ENCODE assay signal across 11 mouse cellular contexts in the genomic region with DNA sequence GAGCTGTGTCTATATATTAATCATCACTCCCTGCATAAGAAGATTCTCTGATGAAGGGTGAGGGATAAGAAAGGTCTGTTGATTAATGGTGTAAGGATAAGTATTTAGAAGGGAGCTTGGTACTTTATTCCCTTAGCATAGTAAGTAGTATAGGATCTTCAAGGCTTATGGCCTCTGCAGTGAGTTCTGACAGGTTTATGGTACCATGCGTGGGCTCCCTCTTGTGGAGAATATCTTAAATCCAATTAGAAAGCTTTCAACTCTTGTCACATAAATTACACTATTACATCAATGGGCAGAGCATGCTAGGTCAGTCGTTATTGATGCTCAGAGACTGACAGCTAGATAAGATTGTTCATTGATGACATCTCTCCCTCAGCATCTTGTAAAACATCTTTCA.
DNase-seq lines count a peak whose midpoint lies in the region; ATAC-seq and TF ChIP-seq lines count a peak whose summit lies in the region.
"Had no signal": no experiment of that assay in that cellular context is flagged by ENCODE, and none has a peak within 500 bp of the region (broad histone marks: within the 10 kb centered on the region; RNA-seq: fewer than 3 reads in every experiment).

No protein-coding gene starts in this region.

- H3K4me2 ChIP-seq in intestine, postnatal 0 days (replicated peaks; ENCODE audit: low read depth) = no peak overlapping the region
- H3K4me2 ChIP-seq in intestine, embryonic 16.5 days (ENCODE audit: low read depth, low read length) = no peak overlapping the region
- H3K4me2 ChIP-seq in midbrain, postnatal 0 days (ENCODE audit: low read depth, low read length, poor library complexity, severe bottlenecking) = no peak overlapping the region
- H3K4me2 ChIP-seq in midbrain, embryonic 16.5 days (ENCODE audit: low read length) = no peak overlapping the region
- H3K4me2 ChIP-seq: lung, embryonic 15.5 days had no signal

- no peaks in the 10 kb centered on the region for H3K4me1 ChIP-seq in intestine, postnatal 0 days (replicated peaks; ENCODE audit: control insufficient read depth, insufficient read depth, low read length)
- no peaks in the 10 kb centered on the region for H3K4me1 ChIP-seq in intestine, embryonic 16.5 days (ENCODE audit: control insufficient read depth, insufficient read depth, low read length)
- no peaks in the 10 kb centered on the region for H3K4me1 ChIP-seq in midbrain, postnatal 0 days (ENCODE audit: insufficient read depth, low read length)
- no peaks in the 10 kb centered on the region for H3K4me1 ChIP-seq in midbrain, embryonic 16.5 days (ENCODE audit: control insufficient read depth, insufficient read depth, low read length)
- H3K4me1 ChIP-seq: lung, embryonic 15.5 days had no signal

- H3K27ac ChIP-seq in intestine, postnatal 0 days (ENCODE audit: low read depth, low read length) = no peak overlapping the region
- H3K27ac ChIP-seq in intestine, embryonic 16.5 days (ENCODE audit: low read length) = no peak overlapping the region
- no peak overlapping the region for H3K27ac ChIP-seq in midbrain, postnatal 0 days (ENCODE audit: low read depth, low read length)
- H3K27ac ChIP-seq in midbrain, embryonic 16.5 days (ENCODE audit: low read length) = no peak overlapping the region
- H3K27ac ChIP-seq: lung, embryonic 15.5 days had no signal

- 16% methylated on average over 2 of the region's 2 CpGs for WGBS in intestine, postnatal 0 days
- WGBS in intestine, embryonic 16.5 days = 13% methylated on average over 2 of the region's 2 CpGs
- WGBS in midbrain, postnatal 0 days = 30% methylated on average over 2 of the region's 2 CpGs
- WGBS in midbrain, embryonic 16.5 days = 20% methylated on average over 2 of the region's 2 CpGs

- no peaks in the 10 kb centered on the region for H3K9me3 ChIP-seq in intestine, postnatal 0 days (ENCODE audit: control insufficient read depth)
- no peaks in the 10 kb centered on the region for H3K9me3 ChIP-seq in intestine, embryonic 16.5 days (ENCODE audit: control insufficient read depth, low read length)
- H3K9me3 ChIP-seq in midbrain, postnatal 0 days (ENCODE audit: low read length) = no peaks in the 10 kb centered on the region
- no peaks in the 10 kb centered on the region for H3K9me3 ChIP-seq in midbrain, embryonic 16.5 days (replicated peaks; ENCODE audit: control insufficient read depth, low read length, poor library complexity, severe bottlenecking)
- H3K9me3 ChIP-seq: lung, embryonic 15.5 days had no signal

- H3K36me3 ChIP-seq in intestine, postnatal 0 days (ENCODE audit: control insufficient read depth, insufficient read depth) = no peaks in the 10 kb centered on the region
- no peaks in the 10 kb centered on the region for H3K36me3 ChIP-seq in intestine, embryonic 16.5 days (ENCODE audit: control insufficient read depth, insufficient read depth, low read length)
- H3K36me3 ChIP-seq in midbrain, postnatal 0 days (ENCODE audit: insufficient read depth, low read length) = no peaks in the 10 kb centered on the region
- H3K36me3 ChIP-seq in midbrain, embryonic 16.5 days (ENCODE audit: control insufficient read depth, insufficient read depth, low read length) = no peaks in the 10 kb centered on the region
- H3K36me3 ChIP-seq: lung, embryonic 15.5 days had no signal

- no peak for ATAC-seq in intestine, postnatal 0 days
- no peak for ATAC-seq in intestine, embryonic 16.5 days
- ATAC-seq in midbrain, postnatal 0 days (ENCODE audit: low FRiP score) = no peak
- no peak for ATAC-seq in midbrain, embryonic 16.5 days

- no peak overlapping the region for H3K4me3 ChIP-seq in intestine, postnatal 0 days (ENCODE audit: low read depth, low read length)
- H3K4me3 ChIP-seq in intestine, embryonic 16.5 days (ENCODE audit: low read length) = no peak overlapping the region
- no peak overlapping the region for H3K4me3 ChIP-seq in midbrain, postnatal 0 days (ENCODE audit: low read depth, low read length)
- no peak overlapping the region for H3K4me3 ChIP-seq in midbrain, embryonic 16.5 days (ENCODE audit: low read depth, low read length)
- H3K4me3 ChIP-seq: erythroblast, embryonic 14.5 days; lung, embryonic 15.5 days had no signal

- peak; percentile 73 for TF ChIP-seq CTCF in intestine, postnatal 0 days (IDR thresholded peaks at IDR 0.05; ENCODE audit: low read depth)
- peak; percentile 63 for TF ChIP-seq CTCF in midbrain, postnatal 0 days (IDR thresholded peaks at IDR 0.05)

- DNase-seq in midbrain, postnatal 0 days (ENCODE audit: low spot score) = peak; percentile 60
- DNase-seq in embryo, embryonic 9.5 days (ENCODE audit: extremely low spot score) = peak; percentile 5
- peak; percentile 32 for DNase-seq in telencephalon, adult 2 months (ENCODE audit: low read depth, low spot score)
- no peak for DNase-seq in adipocyte (ENCODE audit: low spot score)
- DNase-seq in lung, postnatal 14 days = no peak
- DNase-seq: right cerebral cortex, postnatal 25 days had no signal

- H3K27me3 ChIP-seq in intestine, postnatal 0 days (replicated peaks; ENCODE audit: control insufficient read depth, insufficient read depth, low read length) = no peaks in the 10 kb centered on the region
- H3K27me3 ChIP-seq in intestine, embryonic 16.5 days (replicated peaks; ENCODE audit: control insufficient read depth, insufficient read depth, low read length) = no peaks in the 10 kb centered on the region
- no peaks in the 10 kb centered on the region for H3K27me3 ChIP-seq in midbrain, postnatal 0 days (ENCODE audit: insufficient read depth, low read length)
- no peaks in the 10 kb centered on the region for H3K27me3 ChIP-seq in midbrain, embryonic 16.5 days (ENCODE audit: control insufficient read depth, insufficient read depth, low read depth, low read length)
- H3K27me3 ChIP-seq: lung, embryonic 15.5 days had no signal

- no peak overlapping the region for H3K9ac ChIP-seq in intestine, postnatal 0 days (ENCODE audit: low read depth, low read length)
- no peak overlapping the region for H3K9ac ChIP-seq in intestine, embryonic 16.5 days (ENCODE audit: low read depth, low read length)
- H3K9ac ChIP-seq in midbrain, postnatal 0 days (replicated peaks; ENCODE audit: low read length, poor library complexity, severe bottlenecking) = no peak overlapping the region
- no peak overlapping the region for H3K9ac ChIP-seq in midbrain, embryonic 16.5 days (ENCODE audit: low read depth, low read length)
- H3K9ac ChIP-seq: lung, embryonic 15.5 days had no signal

Comparison
In these comparisons a context has a peak if more than half of its experiments do, and no peak if none do; other contexts are left out.
1. DNase-seq: peak in midbrain, postnatal 0 days (single experiment), embryo, embryonic 9.5 days (single experiment) and telencephalon, adult 2 months (single experiment); none in adipocyte (single experiment) and lung, postnatal 14 days (single experiment).